Mouse (Mus musculus): Measurements from ENCODE around the gene Sema4g. TPM values are rescaled to one million over a fixed set of nuclear protein-coding genes. Genes with fewer than 3 reads are reported as not detected.

The Sema4g gene
- total RNA-seq (2014; rRNA removed): 35.9 and 54.7 TPM in 2 replicates
- polyA plus RNA-seq (2015; fragmentation: Nextera tagmentation; extraction: Ambion mirVana): 8.2 and 12.1 TPM in 2 replicates

DNA sequence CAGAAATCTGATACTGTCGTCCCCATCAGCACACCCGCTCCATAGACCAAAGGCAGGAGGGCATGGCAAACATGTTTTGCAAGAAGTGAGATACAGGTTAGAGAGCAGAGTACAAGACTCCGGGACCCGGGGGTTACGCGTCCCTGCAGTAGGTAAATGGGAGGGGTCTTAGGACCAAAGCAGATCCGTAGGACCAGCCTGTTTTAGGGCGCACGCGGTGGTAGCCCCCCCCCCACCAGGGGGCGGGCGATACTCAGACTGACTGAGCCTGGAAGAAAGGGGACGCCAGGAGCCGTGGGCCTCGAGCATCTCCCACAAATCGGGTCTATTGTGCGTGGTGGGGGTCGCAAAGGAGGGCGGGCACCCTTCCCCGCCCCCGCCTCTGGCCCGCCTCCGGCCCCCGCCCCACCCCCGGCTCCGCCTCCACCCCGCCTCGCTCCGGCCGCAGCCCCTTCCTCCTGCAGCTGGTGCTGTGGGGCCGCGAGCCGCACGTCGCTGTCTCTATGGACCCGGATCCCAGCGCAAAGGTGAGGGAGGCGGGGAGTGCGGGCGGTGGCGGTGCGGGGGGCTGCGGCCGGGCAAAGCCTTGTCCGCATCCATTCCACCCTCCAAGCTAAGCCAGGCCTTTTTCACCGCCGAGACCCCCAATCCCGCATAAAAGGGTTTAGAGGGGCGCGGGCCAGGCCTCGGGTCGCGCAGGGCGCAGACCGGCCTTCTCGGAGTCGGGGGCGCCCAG is at the start of gene Sema4g:
Gene Sema4g, plus strand, starts transcription at position 271 of the 736 bp plus-strand sequence.
- H3K9ac ChIP-seq: peak within 1 kb of the TSS; percentile 95
- H3K4me3 ChIP-seq (ENCODE audit: low read depth, low read length): peak within 1 kb of the TSS; percentile 85
- H3K27me3 ChIP-seq (ENCODE audit: insufficient read depth, low read length): no peaks in the 10 kb centered on the region
- ATAC-seq (peak; percentile 81), DNase-seq (peak; percentile 81)
- peaks cover 12% of the 10 kb centered on the region for H3K36me3 ChIP-seq (ENCODE audit: insufficient read depth)
- peak within 1 kb of the TSS; percentile 64 for H3K27ac ChIP-seq (ENCODE audit: low read depth, low read length)
- TF ChIP-seq CTCF (IDR thresholded peaks at IDR 0.05; ENCODE audit: low read depth): peak; percentile 64
- H3K4me1 ChIP-seq (ENCODE audit: insufficient read depth): peaks cover 19% of the 10 kb centered on the region
- 2% methylated on average over 51 of the region's 58 CpGs for WGBS
- no peaks in the 10 kb centered on the region for H3K9me3 ChIP-seq (ENCODE audit: low read length)
- H3K4me2 ChIP-seq (ENCODE audit: low read depth): peak within 1 kb of the TSS; percentile 85

GRCm38 (mm10) chr19:44959633-44960032 is 29.3 kb upstream of the Sema4g start:
- H3K36me3 ChIP-seq (ENCODE audit: insufficient read depth): peaks cover 71% of the 10 kb centered on the region
- no peaks in the 10 kb centered on the region for H3K9me3 ChIP-seq (ENCODE audit: low read length)
- TF ChIP-seq CTCF (IDR thresholded peaks at IDR 0.05; ENCODE audit: low read depth): no peak
- H3K27ac ChIP-seq (ENCODE audit: low read depth, low read length): no peak overlapping the region
- WGBS: 96% methylated on average over 2 of the region's 2 CpGs
- H3K4me2 ChIP-seq (ENCODE audit: low read depth): no peak overlapping the region
- ATAC-seq (no peak), DNase-seq (no peak)
- no peak overlapping the region for H3K9ac ChIP-seq
- H3K4me3 ChIP-seq (ENCODE audit: low read depth, low read length): no peak overlapping the region
- no peaks in the 10 kb centered on the region for H3K4me1 ChIP-seq (ENCODE audit: insufficient read depth)
- no peaks in the 10 kb centered on the region for H3K27me3 ChIP-seq (ENCODE audit: insufficient read depth, low read length)

- no peak for ATAC-seq
- TF ChIP-seq CTCF (IDR thresholded peaks at IDR 0.05; ENCODE audit: low read depth): no peak
- H3K4me3 ChIP-seq (ENCODE audit: low read depth, low read length): no peak overlapping the region
- no peak overlapping the region for H3K4me2 ChIP-seq (ENCODE audit: low read depth)
- H3K27ac ChIP-seq (ENCODE audit: low read depth, low read length): no peak overlapping the region
- H3K9ac ChIP-seq: no peak overlapping the region
- H3K27me3 ChIP-seq (ENCODE audit: insufficient read depth, low read length): no peaks in the 10 kb centered on the region
- no peaks in the 10 kb centered on the region for H3K4me1 ChIP-seq (ENCODE audit: insufficient read depth)
- H3K36me3 ChIP-seq (ENCODE audit: insufficient read depth): peaks cover 72% of the 10 kb centered on the region
- no peak for DNase-seq
- H3K9me3 ChIP-seq (ENCODE audit: low read length): no peaks in the 10 kb centered on the region
- WGBS: 96% methylated on average over 1 of the region's 1 CpGs
Observed at GRCm38 (mm10) chr19:44965978-44966377, 22.9 kb upstream of the Sema4g start.

DNA sequence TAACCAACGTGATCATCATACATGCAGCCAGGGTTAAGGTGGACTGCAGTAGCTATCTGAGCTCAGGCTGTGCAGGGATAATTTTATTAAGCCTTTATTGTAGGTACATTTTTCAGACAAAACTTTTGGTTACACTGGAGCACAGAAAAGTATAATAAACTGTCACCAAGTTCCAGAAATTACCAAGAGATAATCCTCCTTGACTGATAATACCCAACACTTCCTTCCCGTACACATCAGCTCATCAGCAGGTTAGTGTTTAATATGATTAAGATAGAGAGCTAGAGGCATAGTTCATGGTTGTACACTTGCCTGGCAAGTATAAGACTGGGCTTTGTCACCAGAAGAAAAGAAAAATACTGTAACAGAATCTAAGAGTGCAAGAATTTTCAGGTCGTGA is 20.6 kb upstream of the Sema4g start:
- H3K36me3 ChIP-seq (ENCODE audit: insufficient read depth): peaks cover 77% of the 10 kb centered on the region
- H3K9ac ChIP-seq: no peak overlapping the region
- TF ChIP-seq CTCF (IDR thresholded peaks at IDR 0.05; ENCODE audit: low read depth): no peak
- no peak for DNase-seq
- no peaks in the 10 kb centered on the region for H3K27me3 ChIP-seq (ENCODE audit: insufficient read depth, low read length)
- ATAC-seq: no peak
- no peaks in the 10 kb centered on the region for H3K4me1 ChIP-seq (ENCODE audit: insufficient read depth)
- WGBS: 97% methylated on average over 3 of the region's 3 CpGs
- H3K4me3 ChIP-seq (ENCODE audit: low read depth, low read length): no peak overlapping the region
- H3K4me2 ChIP-seq (ENCODE audit: low read depth): no peak overlapping the region
- no peak overlapping the region for H3K27ac ChIP-seq (ENCODE audit: low read depth, low read length)
- H3K9me3 ChIP-seq (ENCODE audit: low read length): no peaks in the 10 kb centered on the region

DNA sequence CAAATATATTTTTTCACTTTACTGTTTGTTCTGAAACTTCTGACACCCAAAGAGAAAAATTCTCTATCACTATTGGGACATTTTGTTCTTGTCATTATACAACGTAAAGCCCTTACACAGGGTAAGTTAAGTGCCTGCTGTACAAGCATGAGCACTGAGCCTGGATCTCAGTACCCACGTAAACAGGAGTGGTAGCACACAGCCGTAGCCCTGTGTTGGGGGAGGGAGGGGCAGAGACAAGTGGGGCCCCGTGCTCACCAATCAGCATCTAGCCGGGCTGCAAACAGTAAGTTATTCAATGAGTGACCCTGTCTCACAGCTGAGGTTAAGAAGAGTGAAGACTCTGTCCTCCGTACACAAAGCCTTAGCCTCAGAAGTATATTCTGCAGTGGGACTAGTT is 12.3 kb upstream of the Sema4g start:
- Histone ChIP-seq H3K36me3 (ENCODE audit: insufficient read depth) (peaks cover 82% of the 10 kb centered on the region), H3K27me3 (ENCODE audit: insufficient read depth, low read length) (no peaks in the 10 kb centered on the region), H3K4me2 (ENCODE audit: low read depth) (no peak overlapping the region), H3K9me3 (ENCODE audit: low read length) (no peaks in the 10 kb centered on the region), H3K27ac (ENCODE audit: low read depth, low read length) (no peak overlapping the region), H3K9ac (no peak overlapping the region), H3K4me3 (ENCODE audit: low read depth, low read length) (no peak overlapping the region), H3K4me1 (ENCODE audit: insufficient read depth) (no peaks in the 10 kb centered on the region)
- DNase-seq (no peak), ATAC-seq (no peak)
- TF ChIP-seq CTCF (IDR thresholded peaks at IDR 0.05; ENCODE audit: low read depth): no peak
- WGBS: 84% methylated on average over 6 of the region's 6 CpGs

GRCm38 (mm10) chr19:44977148-44977547 is 11.8 kb upstream of the Sema4g start:
- Histone ChIP-seq H3K36me3 (ENCODE audit: insufficient read depth) (peaks cover 78% of the 10 kb centered on the region), H3K9me3 (ENCODE audit: low read length) (no peaks in the 10 kb centered on the region), H3K9ac (no peak overlapping the region), H3K27me3 (ENCODE audit: insufficient read depth, low read length) (no peaks in the 10 kb centered on the region), H3K4me1 (ENCODE audit: insufficient read depth) (no peaks in the 10 kb centered on the region), H3K4me2 (ENCODE audit: low read depth) (no peak overlapping the region), H3K27ac (ENCODE audit: low read depth, low read length) (no peak overlapping the region), H3K4me3 (ENCODE audit: low read depth, low read length) (no peak overlapping the region)
- 95% methylated on average over 6 of the region's 6 CpGs for WGBS
- no peak for DNase-seq
- no peak for TF ChIP-seq CTCF (IDR thresholded peaks at IDR 0.05; ENCODE audit: low read depth)
- ATAC-seq: no peak

DNA sequence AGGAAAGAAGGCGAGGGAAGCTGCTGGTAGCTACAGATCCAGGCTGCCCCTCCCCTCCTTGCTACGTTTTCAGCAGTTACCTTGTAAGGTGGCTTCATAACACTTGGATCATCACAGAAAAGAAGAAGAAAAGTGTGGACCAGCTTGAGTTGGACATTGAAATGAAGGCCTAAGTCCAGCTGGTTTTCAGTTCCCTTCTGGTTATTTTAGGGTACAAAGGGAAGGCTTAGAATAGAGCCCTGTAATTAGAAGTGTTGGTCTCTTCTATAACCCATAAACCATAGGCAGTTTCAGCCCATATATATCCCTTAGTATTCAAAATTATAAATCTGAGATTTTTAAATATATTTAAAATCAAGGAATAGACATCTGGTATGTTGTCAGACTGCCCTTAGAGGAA is 8.1 kb upstream of the Sema4g start:
- peaks cover 43% of the 10 kb centered on the region for H3K36me3 ChIP-seq (ENCODE audit: insufficient read depth)
- no peak overlapping the region for H3K9ac ChIP-seq
- no peak for TF ChIP-seq CTCF (IDR thresholded peaks at IDR 0.05; ENCODE audit: low read depth)
- H3K4me1 ChIP-seq (ENCODE audit: insufficient read depth): no peaks in the 10 kb centered on the region
- no peaks in the 10 kb centered on the region for H3K27me3 ChIP-seq (ENCODE audit: insufficient read depth, low read length)
- H3K27ac ChIP-seq (ENCODE audit: low read depth, low read length): no peak overlapping the region
- ATAC-seq: no peak
- H3K4me2 ChIP-seq (ENCODE audit: low read depth): no peak overlapping the region
- no peak for DNase-seq
- 78% methylated on average over 2 of the region's 2 CpGs for WGBS
- H3K4me3 ChIP-seq (ENCODE audit: low read depth, low read length): no peak overlapping the region
- H3K9me3 ChIP-seq (ENCODE audit: low read length): no peaks in the 10 kb centered on the region

Measured in forebrain, postnatal 0 days (tissue).